Mouse (Mus musculus) small intestine, adult 10 weeks (tissue): ENCODE data around the gene Acads. TPM values are rescaled to one million over a fixed set of nuclear protein-coding genes. Genes with fewer than 3 reads are reported as not detected.

Source experiments
- polyA plus RNA-seq: library from polyadenylated mRNA; stranded (reverse); fragments of 350-450 nt; fragmentation: Illumina TruSeq; extraction: RNeasy Lipid Tissue Mini Kit (QIAGEN cat#74804); gene quantifications from one replicate; pipeline ENCODE4 v1.2.3, GENCODE M21; 2014; ENCODE audit warnings: low replicate concordance

The Acads gene
- 0.63 TPM for polyA plus RNA-seq

DNA sequence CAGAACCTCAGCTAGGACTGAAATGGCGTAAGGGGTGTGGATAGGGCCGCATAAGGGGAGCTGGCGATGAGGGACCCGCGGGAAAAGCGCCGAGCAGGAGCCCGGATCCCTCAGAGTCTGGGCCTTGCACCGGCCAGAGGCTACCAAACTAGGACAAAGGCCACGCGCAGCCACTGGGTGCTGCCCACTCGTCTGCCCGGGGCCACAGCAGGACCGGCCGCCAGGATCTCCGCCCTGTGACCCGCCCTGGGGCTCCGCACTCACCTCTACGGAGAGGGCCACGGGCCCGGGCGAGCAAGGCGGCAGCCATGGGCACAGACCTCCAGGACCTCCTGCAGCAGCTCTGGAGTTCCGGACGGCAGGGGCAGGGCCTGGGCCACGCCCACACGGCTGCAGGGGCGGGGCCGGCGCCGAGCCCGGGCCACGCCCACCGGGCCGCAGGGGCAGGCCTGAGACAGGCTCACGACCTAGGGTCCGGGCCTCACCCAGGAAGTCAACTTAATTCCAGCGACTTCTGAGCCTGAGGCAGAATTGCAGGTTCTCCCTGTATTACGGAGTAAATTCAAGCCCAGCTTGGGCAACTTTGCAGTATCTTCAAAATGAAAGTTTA, at the start of gene Acads:
Acads (minus strand) TSS at position 386 of the 610 bp plus-strand sequence.

DNA sequence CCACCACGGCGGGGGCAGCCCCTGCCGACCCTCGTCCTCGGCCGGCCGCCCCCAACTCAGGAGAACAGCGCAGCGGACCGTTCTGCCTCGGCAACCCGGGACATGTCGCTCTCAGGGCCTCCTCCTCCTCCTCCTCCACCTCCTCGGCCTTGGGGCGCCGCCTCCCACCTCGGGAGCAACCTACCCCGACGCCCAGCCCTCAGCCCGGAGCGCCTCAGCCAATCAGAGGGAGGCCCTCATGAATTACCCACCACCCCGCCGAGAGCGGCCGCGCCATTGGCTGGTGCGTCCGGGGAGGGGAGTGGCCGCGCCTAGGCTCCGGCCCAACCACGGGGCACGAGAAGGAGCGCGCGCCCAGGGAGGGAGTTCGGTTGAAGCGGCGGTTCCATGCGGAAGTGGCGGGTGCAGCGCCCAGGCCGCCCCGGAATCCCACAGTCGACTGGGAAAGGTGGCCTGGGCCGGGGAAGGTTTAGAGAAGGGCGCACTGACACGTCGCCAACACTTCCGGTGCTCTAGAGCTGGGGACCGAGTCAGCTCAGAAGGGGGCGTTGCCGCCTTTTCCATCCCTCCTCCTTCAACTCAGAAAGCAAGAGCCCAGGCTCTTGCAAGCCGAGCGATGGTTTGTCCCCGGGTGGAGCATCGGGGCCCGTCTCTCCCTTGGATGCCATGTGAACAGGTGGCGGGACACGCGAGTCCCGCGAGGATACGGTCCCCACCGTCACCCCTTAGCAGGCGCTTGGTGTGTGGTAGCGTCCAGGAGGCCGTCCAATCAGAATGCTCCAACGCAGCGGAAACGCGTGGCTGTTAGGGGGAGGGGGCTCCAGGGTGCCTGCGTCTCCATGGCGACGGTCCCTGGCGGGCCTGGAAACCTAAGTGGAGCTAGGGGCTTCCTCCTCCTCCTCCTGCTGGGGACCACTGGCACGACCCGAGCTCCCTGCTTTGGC, 39.2 kb upstream of the Acads start, which contains the start of gene Mlec:
Mlec (minus strand) TSS at position 140 of the 944 bp plus-strand sequence.

DNA sequence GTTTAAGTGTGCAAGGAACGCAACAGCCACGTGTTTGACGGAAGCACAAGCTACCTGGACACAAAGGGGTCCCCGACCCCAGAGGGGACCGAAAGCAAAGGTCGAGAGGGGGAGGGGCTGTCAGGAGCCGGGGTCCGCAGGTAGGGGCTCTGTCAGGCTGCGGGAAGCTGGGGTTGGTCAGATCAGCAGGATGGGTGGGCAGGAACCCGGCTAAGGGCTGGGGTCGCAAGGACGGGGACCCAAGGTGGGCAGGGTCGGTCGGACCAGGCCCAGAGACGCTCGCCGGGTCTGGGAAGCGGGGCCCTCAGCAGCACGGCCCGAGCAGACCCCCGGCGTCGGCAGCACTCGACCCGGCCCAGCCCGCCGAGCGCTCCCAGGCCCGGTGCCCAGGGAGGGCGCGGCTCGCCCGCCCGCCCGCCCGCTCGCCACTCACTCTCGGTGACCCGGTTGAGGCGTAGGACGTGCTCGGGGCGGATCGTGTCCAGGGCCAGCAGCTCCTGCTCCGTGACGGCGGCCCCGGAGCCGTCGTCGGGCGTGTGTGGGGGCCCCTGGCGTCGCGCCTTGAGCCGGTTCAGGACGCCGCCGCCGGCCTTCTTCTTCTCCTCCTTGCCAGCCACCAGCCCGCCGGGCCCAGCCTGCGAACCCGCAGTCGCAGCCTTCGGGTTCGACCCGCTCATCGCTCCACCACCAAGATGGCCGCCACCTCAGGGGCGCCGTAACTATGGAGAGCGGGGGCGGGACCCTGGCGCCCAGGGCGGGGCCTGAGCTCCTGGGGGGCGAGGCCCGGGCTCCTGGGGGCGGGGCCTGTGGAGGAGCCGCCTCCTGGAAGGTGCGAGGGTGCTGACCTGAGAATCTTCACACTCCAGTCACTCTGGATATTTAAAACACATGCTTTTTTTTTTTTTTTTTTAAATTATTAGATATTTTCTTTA, 15.4 kb upstream of the Acads start, which contains the start of gene Unc119b:
Unc119b (minus strand) TSS at position 742 of the 932 bp plus-strand sequence.

GRCm38 (mm10) chr5:115098195-115098594, 21.0 kb downstream of the Acads start, which contains the start of gene Gm10401:
TSS of gene Gm10401 (minus strand) at chr5:115098295.

Other genes with a start within 250 kb of the Acads start
- gene Oasl2, start 222.4 kb downstream of the Acads start, polyA plus RNA-seq = 113 TPM
- gene Oasl1, start 196.1 kb downstream of the Acads start, polyA plus RNA-seq = 8.4 TPM
- 0.41 TPM for gene 2210016L21Rik, start 177.2 kb downstream of the Acads start, polyA plus RNA-seq
- not detected for gene Hnf1a, start 148.3 kb downstream of the Acads start, polyA plus RNA-seq
- gene Sppl3, start 108.2 kb downstream of the Acads start, polyA plus RNA-seq = 60.7 TPM
- not detected for gene Gm10401, start 21.1 kb downstream of the Acads start, polyA plus RNA-seq
- gene Unc119b, start 15.6 kb upstream of the Acads start, polyA plus RNA-seq = 3.3 TPM
- 74.6 TPM for gene Mlec, start 38.8 kb upstream of the Acads start, polyA plus RNA-seq
- gene Cabp1, start 75.0 kb upstream of the Acads start, polyA plus RNA-seq = not detected
- gene Pop5, start 116.5 kb upstream of the Acads start, polyA plus RNA-seq = 1.2 TPM
- gene Rnf10, start 153.6 kb upstream of the Acads start, polyA plus RNA-seq = 13.1 TPM
- gene Coq5, start 160.3 kb upstream of the Acads start, polyA plus RNA-seq = 8.6 TPM
- 273 TPM for gene Dynll1, start 181.7 kb upstream of the Acads start, polyA plus RNA-seq
- 24.1 TPM for gene Srsf9, start 207.8 kb upstream of the Acads start, polyA plus RNA-seq
- gene Gatc, start 221.8 kb upstream of the Acads start, polyA plus RNA-seq = 23.9 TPM
- gene Triap1, start 221.9 kb upstream of the Acads start, polyA plus RNA-seq = 11.4 TPM
- 68.8 TPM for gene Cox6a1, start 229.6 kb upstream of the Acads start, polyA plus RNA-seq